32 mouse cellular contexts compared by ENCODE assay signal in the genomic region with DNA sequence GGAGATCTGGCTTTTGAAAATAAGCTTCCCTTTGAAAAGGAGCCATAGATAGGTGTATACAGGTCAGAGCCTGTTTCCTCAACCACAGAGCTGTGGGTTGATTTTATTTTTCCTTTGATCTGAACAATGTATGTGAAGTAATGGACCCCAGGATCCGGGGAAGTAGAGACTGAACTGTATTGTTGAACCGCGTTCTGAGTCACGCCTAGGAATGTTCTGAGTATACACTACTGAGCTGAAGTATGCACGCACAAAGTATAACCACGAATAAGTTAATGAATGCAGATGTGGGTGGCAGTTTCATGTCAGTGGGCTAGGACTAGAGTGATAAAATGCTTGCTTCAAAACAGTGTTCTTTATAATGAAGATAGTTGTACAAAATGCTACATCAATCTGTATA.
DNase-seq lines count a peak whose midpoint lies in the region; ATAC-seq and TF ChIP-seq lines count a peak whose summit lies in the region.
"Had no signal": no experiment of that assay in that cellular context is flagged by ENCODE, and none has a peak within 500 bp of the region (broad histone marks: within the 10 kb centered on the region; RNA-seq: fewer than 3 reads in every experiment).

No protein-coding gene starts in this region.

- intact Hi-C loops in gastrocnemius, adult 2 months (cut with DNase I) = no loop called here

- no peaks in the 10 kb centered on the region for H3K27me3 ChIP-seq in hindbrain, postnatal 0 days (ENCODE audit: insufficient read depth, low read length)
- no peaks in the 10 kb centered on the region for H3K27me3 ChIP-seq in hindbrain, embryonic 11.5 days (ENCODE audit: control insufficient read depth, insufficient read depth, low read length)
- H3K27me3 ChIP-seq in lung, postnatal 0 days (replicated peaks; ENCODE audit: insufficient read depth, low read length) = no peaks in the 10 kb centered on the region
- H3K27me3 ChIP-seq in Patski (no peaks in the 10 kb centered on the region), myocyte (ENCODE audit: control insufficient read depth, insufficient read depth, insufficient read length) (no peaks in the 10 kb centered on the region)
- H3K27me3 ChIP-seq: embryonic facial prominence, embryonic 12.5 days; forebrain, embryonic 13.5 days; heart, embryonic 15.5 days; hindbrain, embryonic 12.5 days; liver, embryonic 15.5 days; lung, embryonic 15.5 days; neural tube, embryonic 13.5 days had no signal

- H3K27ac ChIP-seq in hindbrain, postnatal 0 days = no peak overlapping the region
- H3K27ac ChIP-seq in hindbrain, embryonic 11.5 days (ENCODE audit: low read depth, low read length) = no peak overlapping the region
- H3K27ac ChIP-seq in lung, postnatal 0 days (ENCODE audit: low read length) = no peak overlapping the region
- H3K27ac ChIP-seq in gastrocnemius, adult 2 months = no peak overlapping the region
- H3K27ac ChIP-seq: embryonic facial prominence, embryonic 12.5 days; forebrain, embryonic 13.5 days; heart, embryonic 10.5 days; heart, embryonic 15.5 days; hindbrain, embryonic 12.5 days; layer of hippocampus, adult 2 months; liver, embryonic 15.5 days; lung, embryonic 15.5 days; neural tube, embryonic 13.5 days had no signal

- no peaks in the 10 kb centered on the region for H3K79me2 ChIP-seq in myocyte (ENCODE audit: control insufficient read depth, insufficient read depth)

- no peaks in the 10 kb centered on the region for H3K36me3 ChIP-seq in hindbrain, postnatal 0 days (ENCODE audit: insufficient read depth, low read length)
- no peaks in the 10 kb centered on the region for H3K36me3 ChIP-seq in hindbrain, embryonic 11.5 days (ENCODE audit: control insufficient read depth, insufficient read depth, low read length)
- no peaks in the 10 kb centered on the region for H3K36me3 ChIP-seq in lung, postnatal 0 days (ENCODE audit: insufficient read depth, low read length)
- no peaks in the 10 kb centered on the region for H3K36me3 ChIP-seq in myocyte (ENCODE audit: control insufficient read depth, insufficient read depth)
- H3K36me3 ChIP-seq: embryonic facial prominence, embryonic 12.5 days; heart, embryonic 10.5 days; heart, embryonic 15.5 days; hindbrain, embryonic 12.5 days; liver, embryonic 15.5 days; lung, embryonic 15.5 days; neural tube, embryonic 13.5 days had no signal

- H3K4me2 ChIP-seq in hindbrain, postnatal 0 days (ENCODE audit: low read depth, low read length) = no peak overlapping the region
- H3K4me2 ChIP-seq in hindbrain, embryonic 11.5 days (replicated peaks; ENCODE audit: low read depth, low read length) = no peak overlapping the region
- H3K4me2 ChIP-seq in lung, postnatal 0 days (replicated peaks; ENCODE audit: low read depth, low read length) = no peak overlapping the region
- peak overlapping the region; percentile 7 for H3K4me2 ChIP-seq in myocyte (ENCODE audit: low read depth)
- H3K4me2 ChIP-seq: embryonic facial prominence, embryonic 12.5 days; forebrain, embryonic 13.5 days; heart, embryonic 15.5 days; hindbrain, embryonic 12.5 days; liver, embryonic 15.5 days; lung, embryonic 15.5 days; midbrain, embryonic 11.5 days; neural tube, embryonic 13.5 days had no signal

- ATAC-seq in hindbrain, postnatal 0 days = 0 out of 2 replicates have a peak, but pooled peaks have one; percentile 21
- no peak for ATAC-seq in hindbrain, embryonic 11.5 days (ENCODE audit: low FRiP score)
- ATAC-seq in lung, postnatal 0 days = peak; percentile 83
- peak; percentile 96 for ATAC-seq in Patski
- ATAC-seq in erythroid progenitor cell, adult 5-6 weeks (replicated peaks; ENCODE audit: low FRiP score, poor library complexity, severe bottlenecking) = no peak
- ATAC-seq: CD4-positive, CD25-positive, alpha-beta regulatory T cell, adult 4 months; forebrain, embryonic 13.5 days had no signal

- H3K9me3 ChIP-seq in hindbrain, postnatal 0 days (ENCODE audit: low read length) = no peaks in the 10 kb centered on the region
- no peaks in the 10 kb centered on the region for H3K9me3 ChIP-seq in hindbrain, embryonic 11.5 days (ENCODE audit: control insufficient read depth, low read length)
- no peaks in the 10 kb centered on the region for H3K9me3 ChIP-seq in lung, postnatal 0 days (ENCODE audit: low read length)
- H3K9me3 ChIP-seq: embryonic facial prominence, embryonic 12.5 days; forebrain, embryonic 13.5 days; heart, embryonic 10.5 days; heart, embryonic 15.5 days; hindbrain, embryonic 12.5 days; liver, embryonic 15.5 days; lung, embryonic 15.5 days; neural tube, embryonic 13.5 days had no signal

- TF ChIP-seq POLR2A in myocyte (IDR thresholded peaks at IDR 0.05; ENCODE audit: insufficient read length, low read depth) = no peak

- no peak overlapping the region for H3K4me3 ChIP-seq in hindbrain, postnatal 0 days (ENCODE audit: low read length)
- H3K4me3 ChIP-seq in hindbrain, embryonic 11.5 days (ENCODE audit: low read depth, low read length) = no peak overlapping the region
- H3K4me3 ChIP-seq in lung, postnatal 0 days (ENCODE audit: low read depth, low read length) = no peak overlapping the region
- H3K4me3 ChIP-seq in myocyte = no peak overlapping the region
- no peak overlapping the region for H3K4me3 ChIP-seq in gastrocnemius, adult 2 months
- H3K4me3 ChIP-seq: embryonic facial prominence, embryonic 12.5 days; forebrain, embryonic 13.5 days; heart, embryonic 10.5 days; heart, embryonic 15.5 days; hindbrain, embryonic 12.5 days; layer of hippocampus, adult 2 months; liver, embryonic 15.5 days; lung, embryonic 15.5 days; neural tube, embryonic 13.5 days had no signal

- CTCF ChIA-PET in Patski (lab: Charles Lee) = interaction anchor here (0.6 to 1.3 kb wide), 3 partner anchors 14 to 104 kb away, joined by 3 to 4 read pairs (median 3); no protein-coding TSS in a partner anchor

- POLR2A ChIA-PET in Patski (lab: Charles Lee) = no interaction called here

- in situ Hi-C loops in Patski (cut with MboI; ENCODE audit: low pct_unique_long_range_greater_than_20kb) = no loop called here

- H3K9ac ChIP-seq in hindbrain, postnatal 0 days (replicated peaks; ENCODE audit: low read length) = no peak overlapping the region
- H3K9ac ChIP-seq in hindbrain, embryonic 11.5 days (ENCODE audit: low read depth, low read length) = no peak overlapping the region
- no peak overlapping the region for H3K9ac ChIP-seq in lung, postnatal 0 days (replicated peaks; ENCODE audit: low read depth)
- H3K9ac ChIP-seq: embryonic facial prominence, embryonic 12.5 days; forebrain, embryonic 13.5 days; heart, embryonic 15.5 days; hindbrain, embryonic 12.5 days; liver, embryonic 15.5 days; lung, embryonic 15.5 days; neural tube, embryonic 13.5 days had no signal

- no peak for TF ChIP-seq EP300 in lung, postnatal 0 days (IDR thresholded peaks at IDR 0.05)

- H3ac ChIP-seq in myocyte (ENCODE audit: control insufficient read depth, insufficient read length) = no peak overlapping the region

- no peak for DNase-seq in hindbrain, postnatal 0 days (ENCODE audit: low spot score)
- no peak for DNase-seq in hindbrain, embryonic 11.5 days (ENCODE audit: low spot score)
- DNase-seq in lung, postnatal 0 days (ENCODE audit: low spot score) = peak; percentile 40
- no peak for DNase-seq in lung, postnatal 10 days
- DNase-seq in Patski (ENCODE audit: low read depth, low spot score) = no peak
- DNase-seq in gastrocnemius, adult 2 months = no peak
- DNase-seq: adrenal gland, postnatal 10 days; cerebellum, adult 11 months; cerebellum, adult 9-10 months; cerebellum, postnatal 36 days; gastrocnemius, postnatal 25 days; heart, adult 11 months; kidney, adult 18-20 months; kidney, postnatal 36 days; layer of hippocampus, postnatal 36 days; left cerebral cortex, postnatal 4 days; right cerebral cortex, postnatal 4 days; thymus, adult 18-20 months; thymus, postnatal 25 days had no signal

- 82% methylated on average over 6 of the region's 6 CpGs for WGBS in hindbrain, postnatal 0 days
- WGBS in hindbrain, embryonic 11.5 days = 86% methylated on average over 6 of the region's 6 CpGs
- WGBS in lung, postnatal 0 days = 49% methylated on average over 6 of the region's 6 CpGs

- H3K4me1 ChIP-seq in hindbrain, postnatal 0 days (ENCODE audit: insufficient read depth, low read length) = no peaks in the 10 kb centered on the region
- H3K4me1 ChIP-seq in hindbrain, embryonic 11.5 days (replicated peaks; ENCODE audit: control insufficient read depth, insufficient read depth, low read length) = no peaks in the 10 kb centered on the region
- no peaks in the 10 kb centered on the region for H3K4me1 ChIP-seq in lung, postnatal 0 days (ENCODE audit: insufficient read depth, low read depth, low read length)
- H3K4me1 ChIP-seq: embryonic facial prominence, embryonic 12.5 days; forebrain, embryonic 13.5 days; heart, embryonic 10.5 days; heart, embryonic 15.5 days; hindbrain, embryonic 12.5 days; liver, embryonic 15.5 days; lung, embryonic 15.5 days; neural tube, embryonic 13.5 days had no signal

- no peak for TF ChIP-seq CTCF in hindbrain, postnatal 0 days (IDR thresholded peaks at IDR 0.05; ENCODE audit: low read depth)
- no peak for TF ChIP-seq CTCF in lung, postnatal 0 days (IDR thresholded peaks at IDR 0.05)
- no peak for TF ChIP-seq CTCF in Patski (IDR thresholded peaks at IDR 0.05)
- TF ChIP-seq CTCF in gastrocnemius, adult 2 months (IDR thresholded peaks at IDR 0.05) = no peak

TF ChIP-seq in myocyte, 11 proteins besides CTCF, POLR2A, EP300 and RAD21:
- TF ChIP-seq CEBPB (IDR thresholded peaks at IDR 0.05; ENCODE audit: insufficient read depth, poor library complexity, severe bottlenecking) = no peak
- TF ChIP-seq TCF12 (IDR thresholded peaks at IDR 0.05; ENCODE audit: insufficient read depth, poor library complexity, severe bottlenecking) = no peak
- TF ChIP-seq SRF (IDR thresholded peaks at IDR 0.05; ENCODE audit: control insufficient read depth, insufficient read length, low read depth) = no peak
- no peak for TF ChIP-seq MAX (IDR thresholded peaks at IDR 0.05; ENCODE audit: low read depth)
- TF ChIP-seq TCF3 (IDR thresholded peaks at IDR 0.05; ENCODE audit: insufficient read length, low read depth) = no peak

Comparison
In these comparisons a context has a peak if more than half of its experiments do, and no peak if none do; other contexts are left out.
1. ATAC-seq: peak in hindbrain, postnatal 0 days (single experiment), lung, postnatal 0 days (single experiment) and Patski (single experiment); none in hindbrain, embryonic 11.5 days (single experiment) and erythroid progenitor cell, adult 5-6 weeks (single experiment).